Mouse (Mus musculus): ENCODE measurements at regions not wholly inside any gene's neighbourhood (a gene's known extent, or its start where the extent isn't known, plus 50 kb on each side); places are given as distances from the start of the nearest gene placed in this dataset.

DNA sequence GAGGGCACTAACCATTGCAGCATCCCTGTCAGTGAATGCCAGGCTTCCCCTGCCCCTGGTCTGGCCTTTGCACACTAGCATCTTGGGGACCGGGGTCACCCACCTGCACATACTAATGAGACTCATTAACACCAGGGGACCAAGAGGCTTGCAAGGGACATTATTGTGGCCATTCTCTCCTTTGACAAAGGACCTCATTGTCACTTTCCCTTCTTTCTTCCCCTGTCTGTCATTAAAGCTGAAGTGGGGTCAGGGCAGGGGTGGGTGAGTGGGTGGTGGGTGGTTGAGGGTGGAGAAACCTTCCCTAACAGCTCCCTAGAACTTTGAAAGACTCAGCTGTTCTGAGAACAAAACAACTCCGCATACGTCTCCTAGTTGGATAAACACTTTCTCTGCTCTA is 356.4 kb upstream of the Id2 start:
- ATAC-seq (ENCODE audit: insufficient read depth), result no peak
- Histone ChIP-seq H3K27ac (replicated peaks) (no peak overlapping the region), H3K4me1 (replicated peaks) (no peaks in the 10 kb centered on the region), H3K9me3 (replicated peaks) (no peaks in the 10 kb centered on the region), H3K9ac (no peak overlapping the region), H3K27me3 (no peaks in the 10 kb centered on the region), H3K36me3 (replicated peaks) (no peaks in the 10 kb centered on the region), H3K4me2 (no peak overlapping the region), H3K4me3 (replicated peaks) (no peak overlapping the region)
- WGBS (ENCODE audit: insufficient replicate concordance), result 68% methylated on average over 3 of the region's 3 CpGs

- Histone ChIP-seq H3K36me3 (replicated peaks) (no peaks in the 10 kb centered on the region), H3K4me3 (replicated peaks) (no peak overlapping the region), H3K4me1 (replicated peaks) (no peaks in the 10 kb centered on the region), H3K9me3 (replicated peaks) (no peaks in the 10 kb centered on the region), H3K27me3 (no peaks in the 10 kb centered on the region), H3K9ac (no peak overlapping the region), H3K27ac (replicated peaks) (no peak overlapping the region), H3K4me2 (no peak overlapping the region)
- 53% methylated on average over 2 of the region's 2 CpGs for WGBS (ENCODE audit: insufficient replicate concordance)
- no peak for ATAC-seq (ENCODE audit: insufficient read depth)
These were observed 354.2 kb upstream of the Id2 start for GRCm38 (mm10) chr12:25451156-25451555.

GRCm38 (mm10) chr12:25444355-25444754 is 347.4 kb upstream of the Id2 start:
- Histone ChIP-seq H3K9me3 (replicated peaks) (no peaks in the 10 kb centered on the region), H3K9ac (no peak overlapping the region), H3K4me2 (no peak overlapping the region), H3K4me1 (replicated peaks) (no peaks in the 10 kb centered on the region), H3K4me3 (replicated peaks) (no peak overlapping the region), H3K27ac (replicated peaks) (no peak overlapping the region), H3K36me3 (replicated peaks) (no peaks in the 10 kb centered on the region), H3K27me3 (no peaks in the 10 kb centered on the region)
- WGBS (ENCODE audit: insufficient replicate concordance), result 52% methylated on average over 2 of the region's 2 CpGs
- no peak for ATAC-seq (ENCODE audit: insufficient read depth)

DNA sequence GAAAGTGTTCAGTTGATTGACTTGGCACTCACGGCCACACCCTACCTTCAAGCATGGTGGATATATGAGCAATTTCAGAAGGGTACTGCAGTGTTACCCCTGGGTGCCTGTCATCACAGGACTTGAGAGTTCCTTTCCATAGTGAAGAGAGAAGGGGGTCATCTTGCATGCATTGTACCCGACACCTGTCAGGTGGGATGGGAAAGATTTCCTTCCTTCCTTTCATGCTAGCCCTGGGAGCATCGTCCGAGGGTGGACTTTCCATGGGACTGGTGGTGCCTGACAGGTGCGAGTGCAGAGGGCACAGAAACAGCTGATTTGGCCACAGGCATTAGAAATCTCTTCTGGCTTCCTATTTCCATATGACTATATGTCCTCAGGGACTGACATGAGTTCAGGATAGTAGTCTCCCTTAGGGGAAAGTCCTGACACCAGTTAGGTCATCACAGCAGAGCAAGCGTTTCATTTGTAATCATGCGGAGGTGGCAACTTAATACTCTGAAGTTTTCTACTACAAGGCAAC is 342.1 kb upstream of the Id2 start:
- 63% methylated on average over 7 of the region's 7 CpGs for WGBS (ENCODE audit: insufficient replicate concordance)
- Histone ChIP-seq H3K27ac (replicated peaks) (no peak overlapping the region), H3K9me3 (replicated peaks) (no peaks in the 10 kb centered on the region), H3K36me3 (replicated peaks) (no peaks in the 10 kb centered on the region), H3K4me1 (replicated peaks) (no peaks in the 10 kb centered on the region), H3K27me3 (no peaks in the 10 kb centered on the region), H3K4me2 (no peak overlapping the region), H3K9ac (no peak overlapping the region), H3K4me3 (replicated peaks) (no peak overlapping the region)
- no peak for ATAC-seq (ENCODE audit: insufficient read depth)

DNA sequence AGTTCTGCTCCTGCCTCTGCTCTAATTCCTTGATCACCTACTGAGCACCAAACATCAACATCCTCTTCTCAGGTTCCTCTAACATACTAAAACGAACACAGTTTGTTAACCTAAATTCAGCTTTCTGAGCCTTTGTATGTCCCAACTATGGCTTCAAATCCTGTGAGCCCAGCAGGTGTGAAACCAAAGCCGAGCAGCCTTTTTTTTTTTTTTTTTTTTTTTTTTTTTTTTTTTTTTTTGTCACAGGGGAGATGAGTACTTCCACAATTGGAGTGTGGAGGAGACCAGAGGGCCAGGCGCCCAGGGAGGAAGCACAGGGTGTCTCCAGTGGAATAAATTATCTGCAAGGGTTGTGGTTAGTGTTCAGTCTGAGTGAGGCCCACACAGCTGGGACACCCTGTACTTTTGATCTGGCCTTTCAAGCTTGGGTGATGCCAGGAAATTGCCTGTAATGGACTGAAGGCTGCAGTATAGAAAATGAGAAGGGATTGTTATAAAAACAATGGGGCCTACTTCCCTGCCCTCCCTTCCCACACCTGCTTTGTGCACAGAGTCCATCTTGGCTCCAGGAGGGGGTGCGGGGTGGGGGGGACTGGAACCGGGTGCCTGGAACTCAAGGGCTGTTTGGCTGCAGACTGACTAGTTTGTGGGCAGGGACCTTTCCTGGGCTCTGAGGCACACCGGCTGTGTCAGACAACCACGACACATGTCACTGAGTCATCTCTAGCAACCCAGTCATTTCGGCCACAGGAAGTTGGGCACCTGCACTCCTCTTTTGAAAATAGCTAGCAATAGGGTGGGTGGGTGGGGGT is 341.5 kb upstream of the Id2 start:
- WGBS (ENCODE audit: insufficient replicate concordance), result 24% methylated on average over 8 of the region's 8 CpGs
- ATAC-seq (ENCODE audit: insufficient read depth), result no peak
- no peak overlapping the region for H3K4me2 ChIP-seq
- H3K4me3 ChIP-seq (replicated peaks), result no peak overlapping the region
- H3K9me3 ChIP-seq (replicated peaks), result no peaks in the 10 kb centered on the region
- H3K4me1 ChIP-seq (replicated peaks), result no peaks in the 10 kb centered on the region
- H3K36me3 ChIP-seq (replicated peaks), result no peaks in the 10 kb centered on the region
- H3K27ac ChIP-seq (replicated peaks), result no peak overlapping the region
- no peaks in the 10 kb centered on the region for H3K27me3 ChIP-seq
- H3K9ac ChIP-seq, result no peak overlapping the region

DNA sequence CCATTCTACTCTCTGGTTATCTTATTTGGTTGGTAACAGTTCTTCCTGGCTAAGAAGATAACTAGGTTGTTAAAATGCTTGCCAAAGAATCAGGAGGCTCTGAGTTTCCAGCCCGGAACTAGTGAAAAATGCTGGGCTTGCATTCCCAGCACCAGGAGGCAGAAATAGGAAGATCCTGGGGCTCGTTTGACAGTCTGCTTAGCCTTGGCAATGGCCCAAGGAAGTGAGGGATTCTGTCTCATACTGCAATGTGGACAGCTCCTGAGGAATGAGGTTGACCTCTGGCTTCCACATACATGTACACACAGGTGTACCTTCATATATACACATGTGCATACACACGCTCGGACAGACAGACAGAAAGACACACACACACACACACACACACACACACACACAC is 340.6 kb upstream of the Id2 start:
- ATAC-seq (ENCODE audit: insufficient read depth), result no peak
- H3K36me3 ChIP-seq (replicated peaks), result no peaks in the 10 kb centered on the region
- H3K9ac ChIP-seq, result no peak overlapping the region
- no peak overlapping the region for H3K4me2 ChIP-seq
- 41% methylated on average over 4 of the region's 4 CpGs for WGBS (ENCODE audit: insufficient replicate concordance)
- H3K4me3 ChIP-seq (replicated peaks), result no peak overlapping the region
- no peaks in the 10 kb centered on the region for H3K9me3 ChIP-seq (replicated peaks)
- no peaks in the 10 kb centered on the region for H3K4me1 ChIP-seq (replicated peaks)
- H3K27ac ChIP-seq (replicated peaks), result no peak overlapping the region
- no peaks in the 10 kb centered on the region for H3K27me3 ChIP-seq

- 68% methylated on average over 6 of the region's 6 CpGs for WGBS (ENCODE audit: insufficient replicate concordance)
- no peak for ATAC-seq (ENCODE audit: insufficient read depth)
- Histone ChIP-seq H3K4me1 (replicated peaks) (no peaks in the 10 kb centered on the region), H3K27ac (replicated peaks) (no peak overlapping the region), H3K4me2 (no peak overlapping the region), H3K27me3 (no peaks in the 10 kb centered on the region), H3K36me3 (replicated peaks) (no peaks in the 10 kb centered on the region), H3K9ac (no peak overlapping the region), H3K4me3 (replicated peaks) (no peak overlapping the region), H3K9me3 (replicated peaks) (no peaks in the 10 kb centered on the region)
These were observed 339.4 kb upstream of the Id2 start for GRCm38 (mm10) chr12:25436220-25436911.

DNA sequence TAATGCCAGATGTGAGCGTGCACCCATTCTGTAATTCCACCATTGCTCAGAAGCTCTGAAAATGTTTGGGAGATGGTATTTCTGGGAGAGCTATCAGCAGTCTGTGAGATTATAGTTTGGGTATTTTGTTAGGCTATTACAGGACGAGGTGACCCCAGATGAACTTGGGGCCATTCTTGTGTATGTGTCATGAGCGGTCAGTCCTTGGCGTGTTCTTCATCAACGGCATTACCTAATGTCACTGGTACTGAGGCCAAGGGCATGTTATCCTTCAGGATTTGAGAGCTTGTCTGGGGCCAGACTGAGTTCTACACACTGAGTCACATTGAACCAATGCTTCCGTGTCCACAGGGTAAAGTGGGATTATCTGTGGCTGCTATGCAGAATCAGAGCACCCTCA is 335.9 kb upstream of the Id2 start:
- H3K9me3 ChIP-seq (replicated peaks), result no peaks in the 10 kb centered on the region
- WGBS (ENCODE audit: insufficient replicate concordance), result 68% methylated on average over 6 of the region's 6 CpGs
- H3K4me1 ChIP-seq (replicated peaks), result no peaks in the 10 kb centered on the region
- ATAC-seq (ENCODE audit: insufficient read depth), result no peak
- H3K27me3 ChIP-seq, result no peaks in the 10 kb centered on the region
- H3K4me2 ChIP-seq, result no peak overlapping the region
- H3K27ac ChIP-seq (replicated peaks), result no peak overlapping the region
- H3K36me3 ChIP-seq (replicated peaks), result no peaks in the 10 kb centered on the region
- H3K9ac ChIP-seq, result no peak overlapping the region
- H3K4me3 ChIP-seq (replicated peaks), result no peak overlapping the region

GRCm38 (mm10) chr12:25430911-25431310 is 334.0 kb upstream of the Id2 start:
- 50% methylated on average over 4 of the region's 4 CpGs for WGBS (ENCODE audit: insufficient replicate concordance)
- H3K4me2 ChIP-seq, result no peak overlapping the region
- H3K9ac ChIP-seq, result no peak overlapping the region
- H3K4me1 ChIP-seq (replicated peaks), result no peaks in the 10 kb centered on the region
- no peak overlapping the region for H3K4me3 ChIP-seq (replicated peaks)
- no peaks in the 10 kb centered on the region for H3K9me3 ChIP-seq (replicated peaks)
- H3K27ac ChIP-seq (replicated peaks), result no peak overlapping the region
- no peaks in the 10 kb centered on the region for H3K27me3 ChIP-seq
- ATAC-seq (ENCODE audit: insufficient read depth), result no peak
- no peaks in the 10 kb centered on the region for H3K36me3 ChIP-seq (replicated peaks)

- no peak overlapping the region for H3K4me3 ChIP-seq (replicated peaks)
- no peaks in the 10 kb centered on the region for H3K9me3 ChIP-seq (replicated peaks)
- no peak overlapping the region for H3K27ac ChIP-seq (replicated peaks)
- H3K27me3 ChIP-seq, result no peaks in the 10 kb centered on the region
- H3K4me2 ChIP-seq, result no peak overlapping the region
- no peaks in the 10 kb centered on the region for H3K4me1 ChIP-seq (replicated peaks)
- H3K9ac ChIP-seq, result no peak overlapping the region
- 69% methylated on average over 11 of the region's 11 CpGs for WGBS (ENCODE audit: insufficient replicate concordance)
- no peaks in the 10 kb centered on the region for H3K36me3 ChIP-seq (replicated peaks)
- ATAC-seq (ENCODE audit: insufficient read depth), result no peak
These were observed 331.1 kb upstream of the Id2 start for GRCm38 (mm10) chr12:25427911-25428642.

DNA sequence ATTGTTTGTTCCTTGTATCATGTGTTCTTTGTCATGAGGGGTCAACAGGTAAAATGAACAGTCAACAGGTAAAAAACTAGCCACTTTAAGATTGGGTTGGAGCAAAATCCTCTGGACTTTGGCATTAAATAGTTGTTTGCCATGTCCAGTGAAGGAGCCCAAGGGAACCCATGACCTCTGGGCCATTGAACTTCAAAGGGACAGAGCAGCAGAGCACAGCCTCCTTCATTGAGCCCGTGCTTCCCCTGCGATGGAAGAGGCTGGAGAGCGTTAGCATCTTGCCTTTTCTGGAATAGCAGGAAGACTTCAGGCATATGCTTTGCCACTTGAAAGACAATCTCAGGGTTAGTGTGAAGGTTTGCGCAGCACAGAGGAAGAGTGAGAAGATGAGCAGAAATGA is 320.4 kb upstream of the Id2 start:
- H3K9ac ChIP-seq, result no peak overlapping the region

More for the DNA sequence above, 320.4 kb upstream of the Id2 start:
- WGBS (ENCODE audit: insufficient replicate concordance), result 62% methylated on average over 4 of the region's 4 CpGs
- no peaks in the 10 kb centered on the region for H3K4me1 ChIP-seq (replicated peaks)
- H3K27me3 ChIP-seq, result no peaks in the 10 kb centered on the region
- no peaks in the 10 kb centered on the region for H3K9me3 ChIP-seq (replicated peaks)
- no peak overlapping the region for H3K4me3 ChIP-seq (replicated peaks)
- ATAC-seq (ENCODE audit: insufficient read depth), result no peak
- H3K36me3 ChIP-seq (replicated peaks), result no peaks in the 10 kb centered on the region
- H3K4me2 ChIP-seq, result no peak overlapping the region
- H3K27ac ChIP-seq (replicated peaks), result no peak overlapping the region
